Mouse (Mus musculus) CH12.LX (cell line): ENCODE results near the gene Abca5. TPM values are rescaled to one million over a fixed set of nuclear protein-coding genes. Genes with fewer than 3 reads are reported as not detected.

Experiments used
- DNase-seq: peaks from one replicate; pipeline ENCODE4 v3.0.0-alpha.2; 2013; ENCODE audit errors: extremely low read depth
- H3K27ac ChIP-seq: 2 replicates; pipeline ENCODE4 v1.5.1; 2012; ENCODE audit warnings: low read depth, mild to moderate bottlenecking, control low read depth, moderate library complexity; ENCODE audit not compliant: insufficient read depth
- H3K27me3 ChIP-seq: replicated peaks from 2 replicates; pipeline ENCODE3; 2012; ENCODE audit warnings: inconsistent platforms
- H3K36me3 ChIP-seq, 2 experiments: replicated peaks in 1 of 2; 2 replicates each; pipeline versions ENCODE3 to v1.6.1; 2012; ENCODE audit warnings: inconsistent platforms in 1 of 2, low read length in 1 of 2, mild to moderate bottlenecking in 1 of 2, mixed read lengths in 1 of 2, moderate library complexity in 1 of 2; ENCODE audit not compliant: control insufficient read depth in 1 of 2, insufficient read depth in 1 of 2
- H3K4me1 ChIP-seq, 2 experiments: 2 replicates each; pipeline ENCODE4 v1.6.1; 2012; ENCODE audit warnings: inconsistent platforms in 1 of 2, moderate library complexity in 1 of 2; ENCODE audit not compliant: insufficient read depth in 2 of 2, control insufficient read depth in 1 of 2
- H3K4me2 ChIP-seq: 2 replicates; pipeline ENCODE4 v1.6.1; 2012; ENCODE audit warnings: low read depth, mild to moderate bottlenecking, control low read depth; ENCODE audit not compliant: poor library complexity, insufficient read depth, severe bottlenecking
- H3K4me3 ChIP-seq, 3 experiments: fragments of 150-350 bp in 1 of 3; sonication (generic) in 1 of 3; replicated peaks in 1 of 3; 2 replicates each; pipeline versions ENCODE3 to v1.5.1; 2011 to 2012; ENCODE audit warnings: low read depth in 2 of 3, low read length in 2 of 3, mild to moderate bottlenecking in 2 of 3, moderate library complexity in 2 of 3, control low read depth in 1 of 3, improper control_type of control experiment in 1 of 3, inconsistent platforms in 1 of 3, mixed read lengths in 1 of 3; ENCODE audit not compliant: poor library complexity in 1 of 3
- H3K79me2 ChIP-seq: replicated peaks from 2 replicates; pipeline ENCODE4 v1.6.1; 2012; ENCODE audit warnings: mild to moderate bottlenecking, moderate library complexity; ENCODE audit not compliant: control insufficient read depth, poor library complexity, insufficient read depth, severe bottlenecking; ENCODE audit errors: extremely low read depth
- H3K9ac ChIP-seq: 2 replicates; pipeline ENCODE4 v1.6.1; 2012; ENCODE audit warnings: low read depth, mild to moderate bottlenecking, control low read depth, moderate library complexity; ENCODE audit not compliant: insufficient read depth
- H3K9me3 ChIP-seq: replicated peaks from 2 replicates; pipeline ENCODE3; 2012; ENCODE audit warnings: low read length, inconsistent platforms, mixed read lengths
- BHLHE40 ChIP-seq: IDR thresholded peaks from 2 replicates; pipeline ENCODE4 v1.6.1; 2011; ENCODE audit warnings: mild to moderate bottlenecking, low read depth, low read length, improper control_type of control experiment
- CHD2 ChIP-seq: IDR thresholded peaks from 2 replicates; pipeline ENCODE4 v1.6.1; 2011; ENCODE audit warnings: low read length, improper control_type of control experiment
- E2F4 ChIP-seq: IDR thresholded peaks from 2 replicates; pipeline ENCODE4 v1.6.1; 2011; ENCODE audit warnings: low read depth, low read length, improper control_type of control experiment; ENCODE audit not compliant: insufficient replicate concordance
- GABPA ChIP-seq: IDR thresholded peaks from 2 replicates; pipeline ENCODE4 v1.6.1; 2012; ENCODE audit warnings: low read depth, low read length, improper control_type of control experiment, inconsistent platforms; ENCODE audit not compliant: insufficient replicate concordance
- JUN ChIP-seq: IDR thresholded peaks from 2 replicates; pipeline ENCODE4 v1.6.1; 2011; ENCODE audit warnings: low read depth, mild to moderate bottlenecking, low read length, improper control_type of control experiment, moderate library complexity; ENCODE audit not compliant: insufficient read depth
- KAT2A ChIP-seq: IDR thresholded peaks from 2 replicates; pipeline ENCODE4 v1.6.1; 2012; ENCODE audit warnings: low read length, improper control_type of control experiment, inconsistent platforms; ENCODE audit not compliant: insufficient replicate concordance
- MAFK ChIP-seq: IDR thresholded peaks from 2 replicates; pipeline ENCODE4 v1.6.1; 2011; ENCODE audit warnings: low read length, improper control_type of control experiment; ENCODE audit not compliant: insufficient replicate concordance
- MAX ChIP-seq: IDR thresholded peaks from 2 replicates; pipeline ENCODE4 v1.6.1; 2011; ENCODE audit warnings: low read length, improper control_type of control experiment
- MEF2A ChIP-seq: IDR thresholded peaks from 2 replicates; pipeline ENCODE4 v1.6.1; 2014; ENCODE audit warnings: low read depth, mild to moderate bottlenecking, inconsistent platforms, low read length, improper control_type of control experiment, borderline replicate concordance
- NRF1 ChIP-seq: IDR thresholded peaks from 2 replicates; pipeline ENCODE4 v1.6.1; 2014; ENCODE audit warnings: low read depth, mild to moderate bottlenecking, inconsistent platforms, low read length, improper control_type of control experiment, moderate library complexity
- PAX5 ChIP-seq: IDR thresholded peaks from 2 replicates; pipeline ENCODE4 v1.6.1; 2012; ENCODE audit warnings: low read length, inconsistent platforms, mixed read lengths
- POLR2A ChIP-seq: IDR thresholded peaks from 2 replicates; pipeline ENCODE4 v1.6.1; 2011; ENCODE audit warnings: low read depth, mild to moderate bottlenecking, improper control_type of control experiment, low read length
- SIN3A ChIP-seq: IDR thresholded peaks from 2 replicates; pipeline ENCODE4 v1.6.1; 2012; ENCODE audit warnings: low read length, improper control_type of control experiment, inconsistent platforms
- TBP ChIP-seq: conservative IDR thresholded peaks from 2 replicates; pipeline ENCODE4 v1.6.1; 2011; ENCODE audit warnings: low read depth, low read length, improper control_type of control experiment
- TCF12 ChIP-seq: IDR thresholded peaks from 2 replicates; pipeline ENCODE4 v1.6.1; 2014; ENCODE audit warnings: low read depth, mild to moderate bottlenecking, inconsistent platforms, low read length, improper control_type of control experiment
- USF2 ChIP-seq: conservative IDR thresholded peaks from 2 replicates; pipeline ENCODE4 v1.6.1; 2011; ENCODE audit warnings: low read depth, low read length, improper control_type of control experiment
- ZC3H11A ChIP-seq: IDR thresholded peaks from 2 replicates; pipeline ENCODE4 v1.6.1; 2012; ENCODE audit warnings: low read depth, mild to moderate bottlenecking, inconsistent platforms, low read length, improper control_type of control experiment
- ZKSCAN1 ChIP-seq: IDR thresholded peaks from 2 replicates; pipeline ENCODE4 v1.6.1; 2012; ENCODE audit warnings: low read depth, inconsistent platforms, low read length, improper control_type of control experiment, borderline replicate concordance
- ZMIZ1 ChIP-seq: IDR thresholded peaks from 2 replicates; pipeline ENCODE4 v1.6.1; 2012; ENCODE audit warnings: low read depth, mild to moderate bottlenecking, inconsistent platforms, low read length, improper control_type of control experiment
- ZNF384 ChIP-seq: IDR thresholded peaks from 2 replicates; pipeline ENCODE4 v1.6.1; 2012; ENCODE audit warnings: low read depth, low read length, improper control_type of control experiment, inconsistent platforms
- dilution Hi-C: fragments of 300-500 bp; cut with MboI; formaldehyde crosslinking; loops from 2 replicates; pipeline ENCODE4 v1.14.3; 2020; ENCODE audit warnings: low sequenced_read_pairs; ENCODE audit not compliant: extremely low pct_unique_long_range_greater_than_20kb, extremely low pct_ligation_motif_present
- in situ Hi-C: fragments of 300-500 bp; cut with MboI; formaldehyde crosslinking; loops from 3 replicates; pipeline ENCODE4 v1.14.3; 2019; ENCODE audit warnings: low sequenced_read_pairs, low pct_ligation_motif_present, low pct_unique_long_range_greater_than_20kb, mixed read lengths
- polyA plus RNA-seq: library from polyadenylated mRNA; unstranded; fragments of >175 nt; gene quantifications from 2 replicates; pipeline ENCODE4 v1.2.1, GENCODE M21; 2012; ENCODE audit warnings: low read depth; ENCODE audit not compliant: insufficient read length
- total RNA-seq, 2 experiments: library from RNA; depleted of rRNA; stranded (reverse); fragments of 300-350 nt in 1 of 2; fragments of >200 nt in 1 of 2; gene quantifications; 2 replicates each; pipeline ENCODE4 v1.2.3; 2012 to 2014

The Abca5 gene
- total and polyA plus RNA-seq, 3 experiments = 5.0 to 6.2 (median 6.2) TPM

GRCm38 (mm10) chr11:110257061-110257460 lies 80.5 kb downstream of the Abca5 start:
- Histone ChIP-seq H3K27ac (no peak overlapping the region), H3K27me3 (no peaks in the 10 kb centered on the region), H3K4me3 (no peak overlapping the region), H3K9me3 (peaks cover 5% of the 10 kb centered on the region), H3K36me3 (no peaks in the 10 kb centered on the region), H3K79me2 (no peaks in the 10 kb centered on the region)
- in situ Hi-C loops = loop anchor here (25.0 kb wide), 1 partner anchor 570 kb away; no protein-coding TSS in a partner anchor
- no peak for DNase-seq
- TF ChIP-seq POLR2A (no peak), CHD2 (no peak), BHLHE40 (no peak), NRF1 (no peak), ZC3H11A (no peak), PAX5 (no peak), ZKSCAN1 (no peak), USF2 (no peak), KAT2A (no peak), JUN (no peak), TCF12 (no peak), E2F4 (no peak), ZNF384 (no peak), MAX (no peak), MAFK (no peak), GABPA (no peak), TBP (no peak), SIN3A (no peak)
- TF ChIP-seq, all 38 proteins: peak for 0
- H3K9ac ChIP-seq = no peak overlapping the region
- no peak overlapping the region for H3K4me2 ChIP-seq
- 0 out of 4 replicates have a peak, but pooled peaks cover 0 to 2% of the 10 kb centered on the region in 2 experiments for H3K4me1 ChIP-seq
- dilution Hi-C loops = no loop called here

GRCm38 (mm10) chr11:110252256-110252655 lies 85.3 kb downstream of the Abca5 start:
- H3K27ac ChIP-seq = no peak overlapping the region
- no peak overlapping the region for H3K4me2 ChIP-seq
- dilution Hi-C loops (no loop called here), in situ Hi-C loops (loop anchor here (25.0 kb wide), 1 partner anchor 565 kb away; no protein-coding TSS in a partner anchor)
- no peaks in the 10 kb centered on the region for H3K27me3 ChIP-seq
- no peaks in the 10 kb centered on the region for H3K36me3 ChIP-seq
- no peak overlapping the region for H3K4me3 ChIP-seq
- H3K9me3 ChIP-seq = no peaks in the 10 kb centered on the region
- no peaks in the 10 kb centered on the region for H3K79me2 ChIP-seq
- H3K9ac ChIP-seq = no peak overlapping the region
- TF ChIP-seq ZMIZ1 = no peak
- TF ChIP-seq POLR2A = no peak
- no peak for TF ChIP-seq MEF2A
- TF ChIP-seq, all 38 proteins: peak for 0
- no peak for DNase-seq
- peaks cover 0 to 6% of the 10 kb centered on the region in 2 experiments; a peak in 1 of 4 replicates for H3K4me1 ChIP-seq
